Mouse (Mus musculus) liver, postnatal 0 days (tissue): ENCODE data around the gene Samd8.

Experiments
- CTCF ChIP-seq: sonication (generic); IDR thresholded peaks from 2 replicates; pipeline ENCODE4 v1.5.1; 2016; ENCODE audit warnings: antibody characterized with exemption, low read depth
- EP300 ChIP-seq: IDR thresholded peaks from 2 replicates; pipeline ENCODE4 v1.6.1; 2016; ENCODE audit warnings: antibody characterized with exemption, low read depth, mild to moderate bottlenecking

- TF ChIP-seq CTCF = no peak
- TF ChIP-seq EP300 = no peak
Observed at GRCm38 (mm10) chr14:21750881-21751542, 681 bp downstream of the Samd8 start, which contains the start of gene Dusp13.
